Mouse (Mus musculus) CH12.LX (cell line): ENCODE results near the gene Peli3. TPM values are rescaled to one million over a fixed set of nuclear protein-coding genes. Genes with fewer than 3 reads are reported as not detected.

Experiments used
- DNase-seq: peaks from one replicate; pipeline ENCODE4 v3.0.0-alpha.2; 2013; ENCODE audit errors: extremely low read depth
- H3K27ac ChIP-seq: 2 replicates; pipeline ENCODE4 v1.5.1; 2012; ENCODE audit warnings: low read depth, mild to moderate bottlenecking, control low read depth, moderate library complexity; ENCODE audit not compliant: insufficient read depth
- H3K27me3 ChIP-seq: replicated peaks from 2 replicates; pipeline ENCODE3; 2012; ENCODE audit warnings: inconsistent platforms
- H3K36me3 ChIP-seq, 2 experiments: replicated peaks in 1 of 2; 2 replicates each; pipeline versions ENCODE3 to v1.6.1; 2012; ENCODE audit warnings: inconsistent platforms in 1 of 2, low read length in 1 of 2, mild to moderate bottlenecking in 1 of 2, mixed read lengths in 1 of 2, moderate library complexity in 1 of 2; ENCODE audit not compliant: control insufficient read depth in 1 of 2, insufficient read depth in 1 of 2
- H3K4me1 ChIP-seq, 2 experiments: 2 replicates each; pipeline ENCODE4 v1.6.1; 2012; ENCODE audit warnings: inconsistent platforms in 1 of 2, moderate library complexity in 1 of 2; ENCODE audit not compliant: insufficient read depth in 2 of 2, control insufficient read depth in 1 of 2
- H3K4me2 ChIP-seq: 2 replicates; pipeline ENCODE4 v1.6.1; 2012; ENCODE audit warnings: low read depth, mild to moderate bottlenecking, control low read depth; ENCODE audit not compliant: poor library complexity, insufficient read depth, severe bottlenecking
- H3K4me3 ChIP-seq, 3 experiments: fragments of 150-350 bp in 1 of 3; sonication (generic) in 1 of 3; replicated peaks in 1 of 3; 2 replicates each; pipeline versions ENCODE3 to v1.5.1; 2011 to 2012; ENCODE audit warnings: low read depth in 2 of 3, low read length in 2 of 3, mild to moderate bottlenecking in 2 of 3, moderate library complexity in 2 of 3, control low read depth in 1 of 3, improper control_type of control experiment in 1 of 3, inconsistent platforms in 1 of 3, mixed read lengths in 1 of 3; ENCODE audit not compliant: poor library complexity in 1 of 3
- H3K79me2 ChIP-seq: replicated peaks from 2 replicates; pipeline ENCODE4 v1.6.1; 2012; ENCODE audit warnings: mild to moderate bottlenecking, moderate library complexity; ENCODE audit not compliant: control insufficient read depth, poor library complexity, insufficient read depth, severe bottlenecking; ENCODE audit errors: extremely low read depth
- H3K9ac ChIP-seq: 2 replicates; pipeline ENCODE4 v1.6.1; 2012; ENCODE audit warnings: low read depth, mild to moderate bottlenecking, control low read depth, moderate library complexity; ENCODE audit not compliant: insufficient read depth
- H3K9me3 ChIP-seq: replicated peaks from 2 replicates; pipeline ENCODE3; 2012; ENCODE audit warnings: low read length, inconsistent platforms, mixed read lengths
- CHD1 ChIP-seq: IDR thresholded peaks from 2 replicates; pipeline ENCODE4 v1.6.1; 2012; ENCODE audit warnings: low read depth, low read length, improper control_type of control experiment, inconsistent platforms
- CTCF ChIP-seq, 2 experiments: IDR thresholded peaks in 1 of 2; conservative IDR thresholded peaks in 1 of 2; 2 replicates each; pipeline ENCODE4 v1.5.1; 2011 to 2012; ENCODE audit warnings: low read depth in 2 of 2, low read length in 2 of 2, improper control_type of control experiment in 1 of 2, inconsistent platforms in 1 of 2, mild to moderate bottlenecking in 1 of 2, moderate library complexity in 1 of 2
- E2F4 ChIP-seq: IDR thresholded peaks from 2 replicates; pipeline ENCODE4 v1.6.1; 2011; ENCODE audit warnings: low read depth, low read length, improper control_type of control experiment; ENCODE audit not compliant: insufficient replicate concordance
- ELF1 ChIP-seq: IDR thresholded peaks from 2 replicates; pipeline ENCODE4 v1.6.1; 2014; ENCODE audit warnings: low read depth, mild to moderate bottlenecking, inconsistent platforms, low read length, improper control_type of control experiment
- EP300 ChIP-seq: IDR thresholded peaks from 2 replicates; pipeline ENCODE4 v1.6.1; 2011; ENCODE audit warnings: low read length, improper control_type of control experiment
- HCFC1 ChIP-seq: IDR thresholded peaks from 2 replicates; pipeline ENCODE4 v1.6.1; 2012; ENCODE audit warnings: low read depth, mild to moderate bottlenecking, inconsistent platforms, low read length, improper control_type of control experiment
- MAX ChIP-seq: IDR thresholded peaks from 2 replicates; pipeline ENCODE4 v1.6.1; 2011; ENCODE audit warnings: low read length, improper control_type of control experiment
- MEF2A ChIP-seq: IDR thresholded peaks from 2 replicates; pipeline ENCODE4 v1.6.1; 2014; ENCODE audit warnings: low read depth, mild to moderate bottlenecking, inconsistent platforms, low read length, improper control_type of control experiment, borderline replicate concordance
- MXI1 ChIP-seq: IDR thresholded peaks from 2 replicates; pipeline ENCODE4 v1.6.1; 2011; ENCODE audit warnings: mild to moderate bottlenecking, low read depth, low read length, improper control_type of control experiment
- MYC ChIP-seq: IDR thresholded peaks from 2 replicates; pipeline ENCODE4 v1.6.1; 2011; ENCODE audit warnings: low read depth, mild to moderate bottlenecking, improper control_type of control experiment, low read length
- POLR2AphosphoS2 ChIP-seq: IDR thresholded peaks from 2 replicates; pipeline ENCODE4 v1.6.1; 2011; ENCODE audit warnings: low read depth, low read length, improper control_type of control experiment
- RAD21 ChIP-seq: IDR thresholded peaks from 2 replicates; pipeline ENCODE4 v1.6.1; 2011; ENCODE audit warnings: low read depth, mild to moderate bottlenecking, low read length, improper control_type of control experiment, moderate library complexity
- RCOR1 ChIP-seq: conservative IDR thresholded peaks from 2 replicates; pipeline ENCODE4 v1.6.1; 2012; ENCODE audit warnings: low read depth, mild to moderate bottlenecking, inconsistent platforms, low read length, improper control_type of control experiment
- SIN3A ChIP-seq: IDR thresholded peaks from 2 replicates; pipeline ENCODE4 v1.6.1; 2012; ENCODE audit warnings: low read length, improper control_type of control experiment, inconsistent platforms
- TBP ChIP-seq: conservative IDR thresholded peaks from 2 replicates; pipeline ENCODE4 v1.6.1; 2011; ENCODE audit warnings: low read depth, low read length, improper control_type of control experiment
- TCF12 ChIP-seq: IDR thresholded peaks from 2 replicates; pipeline ENCODE4 v1.6.1; 2014; ENCODE audit warnings: low read depth, mild to moderate bottlenecking, inconsistent platforms, low read length, improper control_type of control experiment
- USF1 ChIP-seq: IDR thresholded peaks from 2 replicates; pipeline ENCODE4 v1.6.1; 2014; ENCODE audit warnings: low read depth, mild to moderate bottlenecking, inconsistent platforms, low read length, improper control_type of control experiment
- ZC3H11A ChIP-seq: IDR thresholded peaks from 2 replicates; pipeline ENCODE4 v1.6.1; 2012; ENCODE audit warnings: low read depth, mild to moderate bottlenecking, inconsistent platforms, low read length, improper control_type of control experiment
- ZMIZ1 ChIP-seq: IDR thresholded peaks from 2 replicates; pipeline ENCODE4 v1.6.1; 2012; ENCODE audit warnings: low read depth, mild to moderate bottlenecking, inconsistent platforms, low read length, improper control_type of control experiment
- dilution Hi-C: fragments of 300-500 bp; cut with MboI; formaldehyde crosslinking; loops from 2 replicates; pipeline ENCODE4 v1.14.3; 2020; ENCODE audit warnings: low sequenced_read_pairs; ENCODE audit not compliant: extremely low pct_unique_long_range_greater_than_20kb, extremely low pct_ligation_motif_present
- in situ Hi-C: fragments of 300-500 bp; cut with MboI; formaldehyde crosslinking; loops from 3 replicates; pipeline ENCODE4 v1.14.3; 2019; ENCODE audit warnings: low sequenced_read_pairs, low pct_ligation_motif_present, low pct_unique_long_range_greater_than_20kb, mixed read lengths
- polyA plus RNA-seq: library from polyadenylated mRNA; unstranded; fragments of >175 nt; gene quantifications from 2 replicates; pipeline ENCODE4 v1.2.1, GENCODE M21; 2012; ENCODE audit warnings: low read depth; ENCODE audit not compliant: insufficient read length
- total RNA-seq, 2 experiments: library from RNA; depleted of rRNA; stranded (reverse); fragments of 300-350 nt in 1 of 2; fragments of >200 nt in 1 of 2; gene quantifications; 2 replicates each; pipeline ENCODE4 v1.2.3; 2012 to 2014

The Peli3 gene
- total RNA-seq (2012; rRNA removed) (0.42 TPM in 1 of 2 replicates, not detected in the other), total RNA-seq (2014; rRNA removed) (0.07 TPM in 1 of 2 replicates, not detected in the other), polyA plus RNA-seq (not detected in 2 replicates)

GRCm38 (mm10) chr19:4942551-4943252 lies at the start of gene Peli3:
TSS of gene Peli3 (minus strand) at chr19:4943127.
- no peaks in the 10 kb centered on the region for H3K79me2 ChIP-seq
- no peaks in the 10 kb centered on the region for H3K9me3 ChIP-seq
- peaks cover 5 to 12% of the 10 kb centered on the region in 2 experiments for H3K4me1 ChIP-seq
- TF ChIP-seq MAX, result no peak
- TF ChIP-seq CHD1, result no peak
- TF ChIP-seq ZMIZ1, result no peak
- TF ChIP-seq EP300, result no peak
- no peak for TF ChIP-seq ZC3H11A
- TF ChIP-seq TCF12, result no peak
- TF ChIP-seq RAD21, result no peak
- no peak for TF ChIP-seq RCOR1
- no peak for TF ChIP-seq SIN3A
- TF ChIP-seq E2F4, result no peak
- no peak for TF ChIP-seq MEF2A
- TF ChIP-seq TBP, result no peak
- TF ChIP-seq HCFC1, result no peak
- TF ChIP-seq USF1, result no peak
- TF ChIP-seq ELF1, result no peak
- no peak for TF ChIP-seq MXI1
- TF ChIP-seq CTCF (conservative IDR thresholded peaks at IDR 0.05 in 1 of 2, IDR thresholded peaks at IDR 0.05 in 1 of 2; ENCODE audit: low read depth in 2 of 2, low read length in 2 of 2), result no peak
- no peak within 1 kb of the TSS for H3K27ac ChIP-seq
- peak within 1 kb of the TSS; percentile 19 to 54 (median 34) for H3K4me3 ChIP-seq
- in situ Hi-C loops, result no loop called here
- no peak within 1 kb of the TSS for H3K9ac ChIP-seq
- dilution Hi-C loops, result no loop called here
- no peaks in the 10 kb centered on the region for H3K36me3 ChIP-seq
- peak; percentile 50 for DNase-seq
- peak within 1 kb of the TSS; percentile 80 for H3K4me2 ChIP-seq
- peaks cover 63% of the 10 kb centered on the region for H3K27me3 ChIP-seq

- no peaks in the 10 kb centered on the region for H3K79me2 ChIP-seq
- H3K4me2 ChIP-seq, result no peak overlapping the region
- H3K27me3 ChIP-seq, result peaks cover 70% of the 10 kb centered on the region
- TF ChIP-seq MXI1 (0 out of 2 replicates have a peak, but pooled peaks have one; percentile 38), POLR2AphosphoS2 (no peak), EP300 (no peak), TBP (no peak), MYC (no peak)
- no peak overlapping the region for H3K9ac ChIP-seq
- H3K9me3 ChIP-seq, result peaks cover 5% of the 10 kb centered on the region
- dilution Hi-C loops, result no loop called here
- H3K4me1 ChIP-seq, result peaks cover 6 to 8% of the 10 kb centered on the region in 2 experiments
- no peak overlapping the region for H3K27ac ChIP-seq
- no peaks in the 10 kb centered on the region for H3K36me3 ChIP-seq
- no peak for DNase-seq
- in situ Hi-C loops, result loop anchor here (25.0 kb wide), 2 partner anchors 355 to 505 kb away; partner anchors contain the start of genes 2010003K11Rik, Rce1 and Syt12
- no peak overlapping the region for H3K4me3 ChIP-seq
Observed at GRCm38 (mm10) chr19:4992371-4992770, 49.4 kb upstream of the Peli3 start.
